Mouse (Mus musculus): ENCODE results near the gene Atg101.
A peak's percentile ranks its signal among the peaks of the same experiment; 100 is the strongest.

Atg101 gene

GRCm38 (mm10) chr15:101250220-101250800, 33.8 kb upstream of the Atg101 start:
- peaks cover 59% of the 10 kb centered on the region for H3K4me1 ChIP-seq (replicated peaks; ENCODE audit: low read depth, low read length)
- H3K36me3 ChIP-seq (ENCODE audit: insufficient read depth, low read length), result no peaks in the 10 kb centered on the region
- no peaks in the 10 kb centered on the region for H3K27me3 ChIP-seq (ENCODE audit: insufficient read depth, low read length)
- TF ChIP-seq CTCF (conservative IDR thresholded peaks at IDR 0.05; ENCODE audit: low read length) (no peak), NANOG (IDR thresholded peaks at IDR 0.05; ENCODE audit: borderline replicate concordance, low read length) (no peak), POU5F1 (IDR thresholded peaks at IDR 0.05; ENCODE audit: borderline replicate concordance, low read length) (no peak)
- H3K9me3 ChIP-seq (ENCODE audit: low read length), result no peaks in the 10 kb centered on the region
- no peak overlapping the region for H3K4me3 ChIP-seq (replicated peaks; ENCODE audit: low read length)

DNA sequence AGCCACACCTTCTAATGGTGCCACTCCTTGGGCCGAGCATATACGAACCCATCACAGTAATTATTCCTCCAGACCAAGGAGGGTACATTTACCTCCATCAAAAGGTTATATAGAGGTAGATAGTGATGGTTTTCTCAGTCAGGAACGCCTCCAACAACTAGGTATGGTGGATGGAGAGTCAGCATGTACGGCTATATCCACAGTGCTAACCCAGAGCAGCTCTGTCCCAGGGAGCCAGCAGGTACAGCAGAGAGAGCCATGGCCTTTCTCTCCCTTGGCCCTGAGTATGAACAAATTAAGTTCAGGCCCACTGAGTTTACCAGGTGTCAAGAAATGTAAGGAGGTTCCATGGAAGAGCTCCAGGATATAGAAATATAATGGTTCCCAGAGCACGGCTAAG, 32.1 kb upstream of the Atg101 start:
- H3K27me3 ChIP-seq (ENCODE audit: insufficient read depth, low read length), result no peaks in the 10 kb centered on the region
- no peak overlapping the region for H3K4me3 ChIP-seq (replicated peaks; ENCODE audit: low read length)
- H3K4me1 ChIP-seq (replicated peaks; ENCODE audit: low read depth, low read length), result peaks cover 64% of the 10 kb centered on the region
- no peaks in the 10 kb centered on the region for H3K36me3 ChIP-seq (ENCODE audit: insufficient read depth, low read length)
- no peaks in the 10 kb centered on the region for H3K9me3 ChIP-seq (ENCODE audit: low read length)
- TF ChIP-seq POU5F1 (IDR thresholded peaks at IDR 0.05; ENCODE audit: borderline replicate concordance, low read length) (no peak), CTCF (conservative IDR thresholded peaks at IDR 0.05; ENCODE audit: low read length) (no peak), NANOG (IDR thresholded peaks at IDR 0.05; ENCODE audit: borderline replicate concordance, low read length) (no peak)

- H3K4me1 ChIP-seq (replicated peaks; ENCODE audit: low read depth, low read length), result peaks cover 65% of the 10 kb centered on the region
- H3K4me3 ChIP-seq (replicated peaks; ENCODE audit: low read length), result no peak overlapping the region
- H3K27me3 ChIP-seq (ENCODE audit: insufficient read depth, low read length), result no peaks in the 10 kb centered on the region
- TF ChIP-seq POU5F1 (IDR thresholded peaks at IDR 0.05; ENCODE audit: borderline replicate concordance, low read length), result no peak
- TF ChIP-seq NANOG (IDR thresholded peaks at IDR 0.05; ENCODE audit: borderline replicate concordance, low read length), result no peak
- TF ChIP-seq CTCF (conservative IDR thresholded peaks at IDR 0.05; ENCODE audit: low read length), result no peak
- H3K36me3 ChIP-seq (ENCODE audit: insufficient read depth, low read length), result no peaks in the 10 kb centered on the region
- H3K9me3 ChIP-seq (ENCODE audit: low read length), result no peaks in the 10 kb centered on the region
Observed at GRCm38 (mm10) chr15:101252614-101253013, 31.5 kb upstream of the Atg101 start.

- peaks cover 66% of the 10 kb centered on the region for H3K4me1 ChIP-seq (replicated peaks; ENCODE audit: low read depth, low read length)
- H3K4me3 ChIP-seq (replicated peaks; ENCODE audit: low read length), result peak overlapping the region; percentile 85
- H3K27me3 ChIP-seq (ENCODE audit: insufficient read depth, low read length), result no peaks in the 10 kb centered on the region
- no peaks in the 10 kb centered on the region for H3K9me3 ChIP-seq (ENCODE audit: low read length)
- peaks cover 6% of the 10 kb centered on the region; the same call in 1 of the 2 replicates for H3K36me3 ChIP-seq (ENCODE audit: insufficient read depth, low read length)
- TF ChIP-seq NANOG (IDR thresholded peaks at IDR 0.05; ENCODE audit: borderline replicate concordance, low read length), result no peak
- no peak for TF ChIP-seq POU5F1 (IDR thresholded peaks at IDR 0.05; ENCODE audit: borderline replicate concordance, low read length)
- no peak for TF ChIP-seq CTCF (conservative IDR thresholded peaks at IDR 0.05; ENCODE audit: low read length)
Observed at GRCm38 (mm10) chr15:101253563-101253885, 30.5 kb upstream of the Atg101 start.

GRCm38 (mm10) chr15:101253886-101254795, 29.9 kb upstream of the Atg101 start, which contains the start of gene Nr4a1:
Gene Nr4a1, plus strand, starts transcription at chr15:101254269.
- H3K27me3 ChIP-seq (ENCODE audit: insufficient read depth, low read length), result no peaks in the 10 kb centered on the region
- peaks cover 12% of the 10 kb centered on the region; the same call in 1 of the 2 replicates for H3K36me3 ChIP-seq (ENCODE audit: insufficient read depth, low read length)
- no peaks in the 10 kb centered on the region for H3K9me3 ChIP-seq (ENCODE audit: low read length)
- H3K4me1 ChIP-seq (replicated peaks; ENCODE audit: low read depth, low read length), result peaks cover 72% of the 10 kb centered on the region
- TF ChIP-seq POU5F1 (IDR thresholded peaks at IDR 0.05; ENCODE audit: borderline replicate concordance, low read length) (no peak), NANOG (IDR thresholded peaks at IDR 0.05; ENCODE audit: borderline replicate concordance, low read length) (no peak)
- peak within 1 kb of the TSS; percentile 85 for H3K4me3 ChIP-seq (replicated peaks; ENCODE audit: low read length)

GRCm38 (mm10) chr15:101255842-101256462, 28.1 kb upstream of the Atg101 start:
- Histone ChIP-seq H3K4me1 (replicated peaks; ENCODE audit: low read depth, low read length) (peaks cover 77% of the 10 kb centered on the region), H3K36me3 (ENCODE audit: insufficient read depth, low read length) (peaks cover 25% of the 10 kb centered on the region), H3K4me3 (replicated peaks; ENCODE audit: low read length) (peak overlapping the region; percentile 21), H3K9me3 (ENCODE audit: low read length) (no peaks in the 10 kb centered on the region), H3K27me3 (ENCODE audit: insufficient read depth, low read length) (no peaks in the 10 kb centered on the region)
- no peak for TF ChIP-seq CTCF (conservative IDR thresholded peaks at IDR 0.05; ENCODE audit: low read length)
- no peak for TF ChIP-seq NANOG (IDR thresholded peaks at IDR 0.05; ENCODE audit: borderline replicate concordance, low read length)
- no peak for TF ChIP-seq POU5F1 (IDR thresholded peaks at IDR 0.05; ENCODE audit: borderline replicate concordance, low read length)

GRCm38 (mm10) chr15:101256463-101257206, 27.4 kb upstream of the Atg101 start:
- Histone ChIP-seq H3K27me3 (ENCODE audit: insufficient read depth, low read length) (no peaks in the 10 kb centered on the region), H3K4me3 (replicated peaks; ENCODE audit: low read length) (peak overlapping the region; percentile 21; the same call in 1 of the 2 replicates), H3K4me1 (replicated peaks; ENCODE audit: low read depth, low read length) (peaks cover 81% of the 10 kb centered on the region), H3K36me3 (ENCODE audit: insufficient read depth, low read length) (peaks cover 32% of the 10 kb centered on the region), H3K9me3 (ENCODE audit: low read length) (no peaks in the 10 kb centered on the region)
- TF ChIP-seq POU5F1 (IDR thresholded peaks at IDR 0.05; ENCODE audit: borderline replicate concordance, low read length) (no peak), CTCF (conservative IDR thresholded peaks at IDR 0.05; ENCODE audit: low read length) (no peak), NANOG (IDR thresholded peaks at IDR 0.05; ENCODE audit: borderline replicate concordance, low read length) (no peak)

GRCm38 (mm10) chr15:101258420-101258819, 25.7 kb upstream of the Atg101 start:
- Histone ChIP-seq H3K4me3 (replicated peaks; ENCODE audit: low read length) (no peak overlapping the region), H3K9me3 (ENCODE audit: low read length) (no peaks in the 10 kb centered on the region), H3K4me1 (replicated peaks; ENCODE audit: low read depth, low read length) (peaks cover 90% of the 10 kb centered on the region), H3K36me3 (ENCODE audit: insufficient read depth, low read length) (peaks cover 44% of the 10 kb centered on the region), H3K27me3 (ENCODE audit: insufficient read depth, low read length) (no peaks in the 10 kb centered on the region)
- TF ChIP-seq POU5F1 (IDR thresholded peaks at IDR 0.05; ENCODE audit: borderline replicate concordance, low read length) (no peak), CTCF (conservative IDR thresholded peaks at IDR 0.05; ENCODE audit: low read length) (no peak), NANOG (IDR thresholded peaks at IDR 0.05; ENCODE audit: borderline replicate concordance, low read length) (no peak)
